Mouse (Mus musculus) CH12.LX (cell line): ENCODE data around the gene Churc1. TPM values are rescaled to one million over a fixed set of nuclear protein-coding genes. Genes with fewer than 3 reads are reported as not detected.

Experiments
- DNase-seq: peaks from one replicate; pipeline ENCODE4 v3.0.0-alpha.2; 2013; ENCODE audit errors: extremely low read depth
- H3K27ac ChIP-seq: 2 replicates; pipeline ENCODE4 v1.5.1; 2012; ENCODE audit warnings: low read depth, mild to moderate bottlenecking, control low read depth, moderate library complexity; ENCODE audit not compliant: insufficient read depth
- H3K27me3 ChIP-seq: replicated peaks from 2 replicates; pipeline ENCODE3; 2012; ENCODE audit warnings: inconsistent platforms
- H3K36me3 ChIP-seq, 2 experiments: replicated peaks in 1 of 2; 2 replicates each; pipeline versions ENCODE3 to v1.6.1; 2012; ENCODE audit warnings: inconsistent platforms in 1 of 2, low read length in 1 of 2, mild to moderate bottlenecking in 1 of 2, mixed read lengths in 1 of 2, moderate library complexity in 1 of 2; ENCODE audit not compliant: control insufficient read depth in 1 of 2, insufficient read depth in 1 of 2
- H3K4me1 ChIP-seq, 2 experiments: 2 replicates each; pipeline ENCODE4 v1.6.1; 2012; ENCODE audit warnings: inconsistent platforms in 1 of 2, moderate library complexity in 1 of 2; ENCODE audit not compliant: insufficient read depth in 2 of 2, control insufficient read depth in 1 of 2
- H3K4me2 ChIP-seq: 2 replicates; pipeline ENCODE4 v1.6.1; 2012; ENCODE audit warnings: low read depth, mild to moderate bottlenecking, control low read depth; ENCODE audit not compliant: poor library complexity, insufficient read depth, severe bottlenecking
- H3K4me3 ChIP-seq, 3 experiments: fragments of 150-350 bp in 1 of 3; sonication (generic) in 1 of 3; replicated peaks in 1 of 3; 2 replicates each; pipeline versions ENCODE3 to v1.5.1; 2011 to 2012; ENCODE audit warnings: low read depth in 2 of 3, low read length in 2 of 3, mild to moderate bottlenecking in 2 of 3, moderate library complexity in 2 of 3, control low read depth in 1 of 3, improper control_type of control experiment in 1 of 3, inconsistent platforms in 1 of 3, mixed read lengths in 1 of 3; ENCODE audit not compliant: poor library complexity in 1 of 3
- H3K79me2 ChIP-seq: replicated peaks from 2 replicates; pipeline ENCODE4 v1.6.1; 2012; ENCODE audit warnings: mild to moderate bottlenecking, moderate library complexity; ENCODE audit not compliant: control insufficient read depth, poor library complexity, insufficient read depth, severe bottlenecking; ENCODE audit errors: extremely low read depth
- H3K9ac ChIP-seq: 2 replicates; pipeline ENCODE4 v1.6.1; 2012; ENCODE audit warnings: low read depth, mild to moderate bottlenecking, control low read depth, moderate library complexity; ENCODE audit not compliant: insufficient read depth
- H3K9me3 ChIP-seq: replicated peaks from 2 replicates; pipeline ENCODE3; 2012; ENCODE audit warnings: low read length, inconsistent platforms, mixed read lengths
- BHLHE40 ChIP-seq: IDR thresholded peaks from 2 replicates; pipeline ENCODE4 v1.6.1; 2011; ENCODE audit warnings: mild to moderate bottlenecking, low read depth, low read length, improper control_type of control experiment
- CHD1 ChIP-seq: IDR thresholded peaks from 2 replicates; pipeline ENCODE4 v1.6.1; 2012; ENCODE audit warnings: low read depth, low read length, improper control_type of control experiment, inconsistent platforms
- CTCF ChIP-seq, 2 experiments: IDR thresholded peaks in 1 of 2; conservative IDR thresholded peaks in 1 of 2; 2 replicates each; pipeline ENCODE4 v1.5.1; 2011 to 2012; ENCODE audit warnings: low read depth in 2 of 2, low read length in 2 of 2, improper control_type of control experiment in 1 of 2, inconsistent platforms in 1 of 2, mild to moderate bottlenecking in 1 of 2, moderate library complexity in 1 of 2
- EP300 ChIP-seq: IDR thresholded peaks from 2 replicates; pipeline ENCODE4 v1.6.1; 2011; ENCODE audit warnings: low read length, improper control_type of control experiment
- ETS1 ChIP-seq: conservative IDR thresholded peaks from 2 replicates; pipeline ENCODE4 v1.6.1; 2012; ENCODE audit warnings: low read depth, mild to moderate bottlenecking, inconsistent platforms, low read length, improper control_type of control experiment, moderate library complexity
- GABPA ChIP-seq: IDR thresholded peaks from 2 replicates; pipeline ENCODE4 v1.6.1; 2012; ENCODE audit warnings: low read depth, low read length, improper control_type of control experiment, inconsistent platforms; ENCODE audit not compliant: insufficient replicate concordance
- HCFC1 ChIP-seq: IDR thresholded peaks from 2 replicates; pipeline ENCODE4 v1.6.1; 2012; ENCODE audit warnings: low read depth, mild to moderate bottlenecking, inconsistent platforms, low read length, improper control_type of control experiment
- JUN ChIP-seq: IDR thresholded peaks from 2 replicates; pipeline ENCODE4 v1.6.1; 2011; ENCODE audit warnings: low read depth, mild to moderate bottlenecking, low read length, improper control_type of control experiment, moderate library complexity; ENCODE audit not compliant: insufficient read depth
- MAFK ChIP-seq: IDR thresholded peaks from 2 replicates; pipeline ENCODE4 v1.6.1; 2011; ENCODE audit warnings: low read length, improper control_type of control experiment; ENCODE audit not compliant: insufficient replicate concordance
- MAX ChIP-seq: IDR thresholded peaks from 2 replicates; pipeline ENCODE4 v1.6.1; 2011; ENCODE audit warnings: low read length, improper control_type of control experiment
- NRF1 ChIP-seq: IDR thresholded peaks from 2 replicates; pipeline ENCODE4 v1.6.1; 2014; ENCODE audit warnings: low read depth, mild to moderate bottlenecking, inconsistent platforms, low read length, improper control_type of control experiment, moderate library complexity
- PAX5 ChIP-seq: IDR thresholded peaks from 2 replicates; pipeline ENCODE4 v1.6.1; 2012; ENCODE audit warnings: low read length, inconsistent platforms, mixed read lengths
- POLR2AphosphoS2 ChIP-seq: IDR thresholded peaks from 2 replicates; pipeline ENCODE4 v1.6.1; 2011; ENCODE audit warnings: low read depth, low read length, improper control_type of control experiment
- RAD21 ChIP-seq: IDR thresholded peaks from 2 replicates; pipeline ENCODE4 v1.6.1; 2011; ENCODE audit warnings: low read depth, mild to moderate bottlenecking, low read length, improper control_type of control experiment, moderate library complexity
- SIN3A ChIP-seq: IDR thresholded peaks from 2 replicates; pipeline ENCODE4 v1.6.1; 2012; ENCODE audit warnings: low read length, improper control_type of control experiment, inconsistent platforms
- SMC3 ChIP-seq: IDR thresholded peaks from 2 replicates; pipeline ENCODE4 v1.6.1; 2011; ENCODE audit warnings: low read depth, low read length, improper control_type of control experiment
- TBP ChIP-seq: conservative IDR thresholded peaks from 2 replicates; pipeline ENCODE4 v1.6.1; 2011; ENCODE audit warnings: low read depth, low read length, improper control_type of control experiment
- USF1 ChIP-seq: IDR thresholded peaks from 2 replicates; pipeline ENCODE4 v1.6.1; 2014; ENCODE audit warnings: low read depth, mild to moderate bottlenecking, inconsistent platforms, low read length, improper control_type of control experiment
- USF2 ChIP-seq: conservative IDR thresholded peaks from 2 replicates; pipeline ENCODE4 v1.6.1; 2011; ENCODE audit warnings: low read depth, low read length, improper control_type of control experiment
- ZKSCAN1 ChIP-seq: IDR thresholded peaks from 2 replicates; pipeline ENCODE4 v1.6.1; 2012; ENCODE audit warnings: low read depth, inconsistent platforms, low read length, improper control_type of control experiment, borderline replicate concordance
- ZMIZ1 ChIP-seq: IDR thresholded peaks from 2 replicates; pipeline ENCODE4 v1.6.1; 2012; ENCODE audit warnings: low read depth, mild to moderate bottlenecking, inconsistent platforms, low read length, improper control_type of control experiment
- dilution Hi-C: fragments of 300-500 bp; cut with MboI; formaldehyde crosslinking; loops from 2 replicates; pipeline ENCODE4 v1.14.3; 2020; ENCODE audit warnings: low sequenced_read_pairs; ENCODE audit not compliant: extremely low pct_unique_long_range_greater_than_20kb, extremely low pct_ligation_motif_present
- in situ Hi-C: fragments of 300-500 bp; cut with MboI; formaldehyde crosslinking; loops from 3 replicates; pipeline ENCODE4 v1.14.3; 2019; ENCODE audit warnings: low sequenced_read_pairs, low pct_ligation_motif_present, low pct_unique_long_range_greater_than_20kb, mixed read lengths
- polyA plus RNA-seq: library from polyadenylated mRNA; unstranded; fragments of >175 nt; gene quantifications from 2 replicates; pipeline ENCODE4 v1.2.1, GENCODE M21; 2012; ENCODE audit warnings: low read depth; ENCODE audit not compliant: insufficient read length
- total RNA-seq, 2 experiments: library from RNA; depleted of rRNA; stranded (reverse); fragments of 300-350 nt in 1 of 2; fragments of >200 nt in 1 of 2; gene quantifications; 2 replicates each; pipeline ENCODE4 v1.2.3; 2012 to 2014

Churc1 gene
- total and polyA plus RNA-seq, 3 experiments = 48.9 to 160 (median 87.1) TPM

- no peaks in the 10 kb centered on the region for H3K9me3 ChIP-seq
- in situ Hi-C loops = no loop called here
- H3K27ac ChIP-seq = no peak overlapping the region
- peaks cover 2 to 43% of the 10 kb centered on the region in 2 experiments for H3K36me3 ChIP-seq
- H3K27me3 ChIP-seq = no peaks in the 10 kb centered on the region
- H3K4me2 ChIP-seq = no peak overlapping the region
- H3K79me2 ChIP-seq = no peaks in the 10 kb centered on the region
- dilution Hi-C loops = no loop called here
- H3K9ac ChIP-seq = no peak overlapping the region
- peaks cover 0 to 10% of the 10 kb centered on the region in 2 experiments; a peak in 2 of 4 replicates for H3K4me1 ChIP-seq
- H3K4me3 ChIP-seq = no peak overlapping the region
- DNase-seq = no peak
- TF ChIP-seq PAX5 = no peak
- no peak for TF ChIP-seq TBP
- no peak for TF ChIP-seq NRF1
- no peak for TF ChIP-seq HCFC1
- no peak for TF ChIP-seq ZKSCAN1
- TF ChIP-seq ZMIZ1 = no peak
- no peak for TF ChIP-seq BHLHE40
- TF ChIP-seq USF2 = no peak
- no peak for TF ChIP-seq MAFK
- no peak for TF ChIP-seq ETS1
- no peak for TF ChIP-seq SIN3A
- no peak for TF ChIP-seq POLR2AphosphoS2
- TF ChIP-seq GABPA = no peak
- no peak for TF ChIP-seq CHD1
Observed at GRCm38 (mm10) chr12:76780639-76781468, 15.5 kb downstream of the Churc1 start.

GRCm38 (mm10) chr12:76784056-76784619, 18.8 kb downstream of the Churc1 start:
- H3K4me3 ChIP-seq = no peak overlapping the region
- dilution Hi-C loops = no loop called here
- in situ Hi-C loops = no loop called here

More at GRCm38 (mm10) chr12:76784056-76784619, 18.8 kb downstream of the Churc1 start:
- H3K9ac ChIP-seq = no peak overlapping the region
- H3K27ac ChIP-seq = no peak overlapping the region
- no peaks in the 10 kb centered on the region for H3K9me3 ChIP-seq
- no peaks in the 10 kb centered on the region for H3K27me3 ChIP-seq
- peaks cover 2 to 27% of the 10 kb centered on the region in 2 experiments for H3K36me3 ChIP-seq
- DNase-seq = no peak
- TF ChIP-seq GABPA = no peak
- no peak for TF ChIP-seq ZKSCAN1
- TF ChIP-seq ZMIZ1 = no peak
- TF ChIP-seq RAD21 = no peak
- no peak for TF ChIP-seq JUN
- TF ChIP-seq PAX5 = no peak
- TF ChIP-seq USF1 = no peak
- TF ChIP-seq CTCF (conservative IDR thresholded peaks at IDR 0.05 in 1 of 2, IDR thresholded peaks at IDR 0.05 in 1 of 2; ENCODE audit: low read depth in 2 of 2, low read length in 2 of 2) = no peak
- no peak for TF ChIP-seq EP300
- no peak for TF ChIP-seq MAX
- TF ChIP-seq SMC3 = no peak
- no peak for TF ChIP-seq CHD1
- H3K4me2 ChIP-seq = no peak overlapping the region
- H3K4me1 ChIP-seq = 0 out of 4 replicates have a peak, but pooled peaks cover 0 to 1% of the 10 kb centered on the region in 2 experiments
- H3K79me2 ChIP-seq = no peaks in the 10 kb centered on the region
